Mouse (Mus musculus) neural tube, embryonic 11.5 days (tissue): ENCODE results near the gene Bcat1. TPM values are rescaled to one million over a fixed set of nuclear protein-coding genes. Genes with fewer than 3 reads are reported as not detected.

Experiments used
- polyA plus RNA-seq: library from polyadenylated mRNA; unstranded; fragments of >200 nt; fragmentation: Nextera tagmentation; extraction: Ambion mirVana; gene quantifications from 2 replicates; pipeline ENCODE4 v1.2.1, GENCODE M21; 2014

Gene Bcat1
- polyA plus RNA-seq, 1 experiment from 2014 or later: 114 TPM

Other genes starting within 250 kb of the Bcat1 start
- 2.8 and 3.5 TPM in 2 replicates for gene Lrmp, start 39.5 kb upstream of the Bcat1 start, polyA plus RNA-seq
- 0.36 and 1.3 TPM in 2 replicates for gene Casc1, start 134.8 kb upstream of the Bcat1 start, polyA plus RNA-seq
- 32.7 and 33.4 TPM in 2 replicates for gene Etfrf1, start 134.9 kb upstream of the Bcat1 start, polyA plus RNA-seq
- 111 and 119 TPM in 2 replicates for gene Kras, start 174.1 kb upstream of the Bcat1 start, polyA plus RNA-seq